Mouse (Mus musculus) heart, embryonic 14.5 days (tissue): Measurements from ENCODE around the gene Gmeb2. TPM values are rescaled to one million over a fixed set of nuclear protein-coding genes. Genes with fewer than 3 reads are reported as not detected.

Experiments
- ATAC-seq: fragments of 200-750 bp; cut with Nextera tagmentation; 2 replicates; pipeline ENCODE4 v1.8.0; 2017; ENCODE audit warnings: low read depth, moderate TSS enrichment; ENCODE audit not compliant: insufficient number of reproducible peaks, insufficient read depth, low FRiP score
- H3K27ac ChIP-seq, 2 experiments: fragments of 200-500 bp in 1 of 2; fragments of 300-500 bp in 1 of 2; sonication (generic) in 1 of 2; replicated peaks in 1 of 2; 2 replicates each; pipeline ENCODE4 v1.5.1; 2012 to 2014; ENCODE audit warnings: low read depth in 2 of 2, low read length in 2 of 2, control low read depth in 1 of 2, mild to moderate bottlenecking in 1 of 2, mixed read lengths in 1 of 2; ENCODE audit not compliant: control insufficient read depth in 1 of 2, insufficient read depth in 1 of 2
- H3K27me3 ChIP-seq: fragments of 300-500 bp; sonication (generic); 2 replicates; pipeline ENCODE4 v1.6.1; 2014; ENCODE audit warnings: mild to moderate bottlenecking, low read length, control low read depth; ENCODE audit not compliant: control insufficient read depth, insufficient read depth
- H3K36me3 ChIP-seq: fragments of 300-500 bp; sonication (generic); 2 replicates; pipeline ENCODE4 v1.6.1; 2014; ENCODE audit warnings: mild to moderate bottlenecking, control low read depth, low read length, mixed read lengths; ENCODE audit not compliant: control insufficient read depth, insufficient read depth
- H3K4me1 ChIP-seq, 2 experiments: fragments of 200-500 bp in 1 of 2; fragments of 300-500 bp in 1 of 2; sonication (generic) in 1 of 2; 2 replicates each; pipeline ENCODE4 v1.6.1; 2012 to 2014; ENCODE audit warnings: low read length in 2 of 2, control low read depth in 1 of 2, mixed read lengths in 1 of 2; ENCODE audit not compliant: control insufficient read depth in 2 of 2, insufficient read depth in 2 of 2
- H3K4me2 ChIP-seq: fragments of 300-500 bp; sonication (generic); 2 replicates; pipeline ENCODE4 v1.6.1; 2014; ENCODE audit warnings: mild to moderate bottlenecking, low read length
- H3K4me3 ChIP-seq, 2 experiments: fragments of 200-500 bp in 1 of 2; fragments of 300-500 bp in 1 of 2; sonication (generic) in 1 of 2; 2 replicates each; pipeline ENCODE4 v1.5.1; 2012 to 2014; ENCODE audit warnings: low read length in 2 of 2, mild to moderate bottlenecking in 2 of 2, control low read depth in 1 of 2, low read depth in 1 of 2, moderate library complexity in 1 of 2; ENCODE audit not compliant: control insufficient read depth in 1 of 2, insufficient read depth in 1 of 2
- H3K9ac ChIP-seq: fragments of 300-500 bp; sonication (generic); 2 replicates; pipeline ENCODE4 v1.6.1; 2014; ENCODE audit warnings: mild to moderate bottlenecking, low read length
- H3K9me3 ChIP-seq: fragments of 300-500 bp; sonication (generic); 2 replicates; pipeline ENCODE4 v1.6.1; 2016; ENCODE audit warnings: low read length, control low read depth; ENCODE audit not compliant: control insufficient read depth
- WGBS: fragments of 180-500 bp; shearing (Covaris S2); extraction: QIAGEN DNeasy Blood & Tissue Kit; methylation state at CpG from one replicate; pipeline ENCODE4 v1.1.7; 2014; 5-methylcytosine and 5-hydroxymethylcytosine counted together
- polyA plus RNA-seq: library from polyadenylated mRNA; unstranded; fragments of >200 nt; fragmentation: Nextera tagmentation; extraction: Ambion mirVana; gene quantifications from 2 replicates; pipeline ENCODE4 v1.2.1, GENCODE M21; 2014

Gmeb2 gene
- polyA plus RNA-seq, 1 experiment from 2014 or later = 9.1 TPM

GRCm38 (mm10) chr2:181237251-181238014 lies 50.4 kb downstream of the Gmeb2 start:
- Histone ChIP-seq H3K9me3 (no peaks in the 10 kb centered on the region), H3K4me3 (no peak overlapping the region), H3K4me2 (no peak overlapping the region), H3K9ac (no peak overlapping the region), H3K27me3 (no peaks in the 10 kb centered on the region), H3K4me1 (peaks cover 0 to 4% of the 10 kb centered on the region in 2 experiments; a peak in 1 of 4 replicates), H3K27ac (no peak overlapping the region), H3K36me3 (peaks cover 26% of the 10 kb centered on the region; the same call in 1 of the 2 replicates)
- 82% methylated on average over 17 of the region's 17 CpGs for WGBS
- ATAC-seq = no peak

- no peak overlapping the region for H3K27ac ChIP-seq
- H3K4me2 ChIP-seq = no peak overlapping the region
- H3K9me3 ChIP-seq = no peaks in the 10 kb centered on the region
- H3K36me3 ChIP-seq = peaks cover 27% of the 10 kb centered on the region; the same call in 1 of the 2 replicates
- WGBS = 82% methylated on average over 23 of the region's 23 CpGs
- no peaks in the 10 kb centered on the region for H3K27me3 ChIP-seq
- no peak overlapping the region for H3K4me3 ChIP-seq
- H3K9ac ChIP-seq = no peak overlapping the region
- no peaks in the 10 kb centered on the region for H3K4me1 ChIP-seq
- no peak for ATAC-seq
Measured at GRCm38 (mm10) chr2:181235681-181236566, 51.9 kb downstream of the Gmeb2 start.

- H3K4me2 ChIP-seq = no peak overlapping the region
- H3K27ac ChIP-seq = no peak overlapping the region
- WGBS = 87% methylated on average over 11 of the region's 11 CpGs
- no peaks in the 10 kb centered on the region for H3K27me3 ChIP-seq
- no peak overlapping the region for H3K9ac ChIP-seq
- H3K9me3 ChIP-seq = no peaks in the 10 kb centered on the region
- no peak for ATAC-seq
- H3K36me3 ChIP-seq = peaks cover 27% of the 10 kb centered on the region; the same call in 1 of the 2 replicates
- no peaks in the 10 kb centered on the region for H3K4me1 ChIP-seq
- no peak overlapping the region for H3K4me3 ChIP-seq
Measured at GRCm38 (mm10) chr2:181234680-181235079, 53.2 kb downstream of the Gmeb2 start.

- Histone ChIP-seq H3K27me3 (no peaks in the 10 kb centered on the region), H3K9ac (no peak overlapping the region), H3K4me1 (no peaks in the 10 kb centered on the region), H3K27ac (no peak overlapping the region), H3K4me2 (no peak overlapping the region), H3K4me3 (no peak overlapping the region), H3K36me3 (peaks cover 23% of the 10 kb centered on the region; the same call in 1 of the 2 replicates), H3K9me3 (no peaks in the 10 kb centered on the region)
- ATAC-seq = no peak
- 87% methylated on average over 15 of the region's 15 CpGs for WGBS
Measured at GRCm38 (mm10) chr2:181233443-181233842, 54.4 kb downstream of the Gmeb2 start.

- Histone ChIP-seq H3K4me3 (no peak overlapping the region), H3K4me1 (no peaks in the 10 kb centered on the region), H3K27ac (no peak overlapping the region), H3K9ac (no peak overlapping the region), H3K27me3 (no peaks in the 10 kb centered on the region), H3K4me2 (no peak overlapping the region), H3K36me3 (peaks cover 14% of the 10 kb centered on the region; the same call in 1 of the 2 replicates), H3K9me3 (no peaks in the 10 kb centered on the region)
- WGBS = 73% methylated on average over 20 of the region's 20 CpGs
- no peak for ATAC-seq
Measured at GRCm38 (mm10) chr2:181231171-181231570, 56.7 kb downstream of the Gmeb2 start.

- Histone ChIP-seq H3K9me3 (no peaks in the 10 kb centered on the region), H3K4me3 (no peak overlapping the region), H3K4me2 (no peak overlapping the region), H3K27ac (no peak overlapping the region), H3K36me3 (peaks cover 6% of the 10 kb centered on the region; the same call in 1 of the 2 replicates), H3K4me1 (no peaks in the 10 kb centered on the region), H3K9ac (no peak overlapping the region), H3K27me3 (no peaks in the 10 kb centered on the region)
- WGBS = 61% methylated on average over 1 of the region's 1 CpGs
- no peak for ATAC-seq
Measured at GRCm38 (mm10) chr2:181228335-181228734, 59.5 kb downstream of the Gmeb2 start.

GRCm38 (mm10) chr2:181227122-181227521 lies 60.7 kb downstream of the Gmeb2 start:
- Histone ChIP-seq H3K27ac (no peak overlapping the region), H3K4me2 (no peak overlapping the region), H3K9me3 (no peaks in the 10 kb centered on the region), H3K4me1 (no peaks in the 10 kb centered on the region), H3K36me3 (no peaks in the 10 kb centered on the region), H3K4me3 (no peak overlapping the region), H3K27me3 (no peaks in the 10 kb centered on the region), H3K9ac (no peak overlapping the region)
- WGBS = 74% methylated on average over 3 of the region's 3 CpGs
- ATAC-seq = no peak
